Mouse (Mus musculus) ES-Bruce4 (cell line): ENCODE data around the gene Malsu1. TPM values are rescaled to one million over a fixed set of nuclear protein-coding genes. Genes with fewer than 3 reads are reported as not detected.

ENCODE experiments used
- H3K27ac ChIP-seq: 2 replicates; pipeline ENCODE4 v1.5.1; 2012; ENCODE audit warnings: low read length, inconsistent platforms; ENCODE audit not compliant: insufficient read depth
- H3K27me3 ChIP-seq: 2 replicates; pipeline ENCODE4 v1.6.1; 2012; ENCODE audit warnings: mild to moderate bottlenecking, low read length, inconsistent platforms; ENCODE audit not compliant: control insufficient read depth, poor library complexity, insufficient read depth, severe bottlenecking
- H3K36me3 ChIP-seq: 2 replicates; pipeline ENCODE4 v1.6.1; 2012; ENCODE audit warnings: inconsistent platforms, mild to moderate bottlenecking, low read length, moderate library complexity; ENCODE audit not compliant: control insufficient read depth, poor library complexity, insufficient read depth, severe bottlenecking
- H3K4me1 ChIP-seq: one replicate; pipeline ENCODE4 v1.8.1; 2011; ENCODE audit warnings: low read length; ENCODE audit not compliant: control insufficient read depth, insufficient read depth
- H3K4me3 ChIP-seq: 2 replicates; pipeline ENCODE4 v1.5.1; 2011; ENCODE audit warnings: low read depth, mild to moderate bottlenecking, low read length
- H3K9ac ChIP-seq: 2 replicates; pipeline ENCODE4 v1.6.1; 2012; ENCODE audit warnings: low read depth, mild to moderate bottlenecking, inconsistent platforms; ENCODE audit not compliant: poor library complexity, severe bottlenecking
- H3K9me3 ChIP-seq: replicated peaks from 2 replicates; pipeline ENCODE4 v1.6.1; 2012; ENCODE audit warnings: mild to moderate bottlenecking, low read length, inconsistent platforms; ENCODE audit not compliant: control insufficient read depth, poor library complexity, insufficient read depth, severe bottlenecking
- CTCF ChIP-seq: IDR thresholded peaks from one replicate; pipeline ENCODE4 v1.8.1; 2011; ENCODE audit warnings: low read depth, low read length
- EP300 ChIP-seq: IDR thresholded peaks from 2 replicates; pipeline ENCODE4 v1.6.1; 2011; ENCODE audit warnings: low read depth, low read length; ENCODE audit not compliant: insufficient read depth
- POLR2A ChIP-seq: IDR thresholded peaks from one replicate; pipeline ENCODE4 v1.8.1; 2011; ENCODE audit warnings: low read length; ENCODE audit not compliant: insufficient read depth
- polyA plus RNA-seq: library from polyadenylated mRNA; stranded (reverse); fragments of >200 nt; gene quantifications from 2 replicates; pipeline ENCODE4 v1.2.4, GENCODE M21; 2011; ENCODE audit warnings: low read depth; ENCODE audit not compliant: missing spikeins, insufficient read depth, insufficient read length

Gene Malsu1
- polyA plus RNA-seq, 1 experiment, result 37.2 TPM

GRCm38 (mm10) chr6:49047848-49048247, 25.7 kb upstream of the Malsu1 start:
- Histone ChIP-seq H3K4me3 (no peak overlapping the region), H3K27ac (no peak overlapping the region), H3K9ac (no peak overlapping the region), H3K4me1 (no peaks in the 10 kb centered on the region), H3K9me3 (no peaks in the 10 kb centered on the region), H3K36me3 (no peaks in the 10 kb centered on the region), H3K27me3 (no peaks in the 10 kb centered on the region)
- TF ChIP-seq CTCF (no peak), EP300 (no peak), POLR2A (no peak)

GRCm38 (mm10) chr6:49048395-49048794, 25.2 kb upstream of the Malsu1 start:
- H3K4me3 ChIP-seq, result no peak overlapping the region
- no peak overlapping the region for H3K9ac ChIP-seq
- no peak overlapping the region for H3K27ac ChIP-seq
- no peak for TF ChIP-seq EP300
- no peak for TF ChIP-seq CTCF
- TF ChIP-seq POLR2A, result no peak
- H3K9me3 ChIP-seq, result no peaks in the 10 kb centered on the region
- no peaks in the 10 kb centered on the region for H3K36me3 ChIP-seq
- H3K27me3 ChIP-seq, result no peaks in the 10 kb centered on the region
- H3K4me1 ChIP-seq, result no peaks in the 10 kb centered on the region

- H3K9me3 ChIP-seq, result no peaks in the 10 kb centered on the region
- H3K36me3 ChIP-seq, result no peaks in the 10 kb centered on the region
- no peak overlapping the region for H3K27ac ChIP-seq
- H3K9ac ChIP-seq, result no peak overlapping the region
- H3K4me1 ChIP-seq, result no peaks in the 10 kb centered on the region
- no peak overlapping the region for H3K4me3 ChIP-seq
- H3K27me3 ChIP-seq, result no peaks in the 10 kb centered on the region
- TF ChIP-seq EP300 (no peak), CTCF (no peak), POLR2A (no peak)
Observed at GRCm38 (mm10) chr6:49050677-49051410, 22.8 kb upstream of the Malsu1 start.

- no peak for TF ChIP-seq CTCF
- no peak for TF ChIP-seq EP300
- no peak for TF ChIP-seq POLR2A
- H3K9me3 ChIP-seq, result no peaks in the 10 kb centered on the region
- H3K9ac ChIP-seq, result no peak overlapping the region
- H3K27ac ChIP-seq, result no peak overlapping the region
- H3K36me3 ChIP-seq, result no peaks in the 10 kb centered on the region
- no peak overlapping the region for H3K4me3 ChIP-seq
- H3K4me1 ChIP-seq, result no peaks in the 10 kb centered on the region
- H3K27me3 ChIP-seq, result no peaks in the 10 kb centered on the region
Observed at GRCm38 (mm10) chr6:49052191-49052590, 21.4 kb upstream of the Malsu1 start.

GRCm38 (mm10) chr6:49055256-49055733, 18.3 kb upstream of the Malsu1 start:
- Histone ChIP-seq H3K9ac (no peak overlapping the region), H3K9me3 (no peaks in the 10 kb centered on the region), H3K4me1 (no peaks in the 10 kb centered on the region), H3K27ac (no peak overlapping the region), H3K4me3 (no peak overlapping the region), H3K36me3 (no peaks in the 10 kb centered on the region), H3K27me3 (no peaks in the 10 kb centered on the region)
- no peak for TF ChIP-seq POLR2A

- TF ChIP-seq EP300 (no peak), CTCF (no peak), POLR2A (no peak)
- H3K4me1 ChIP-seq, result no peaks in the 10 kb centered on the region
Observed at GRCm38 (mm10) chr6:49056009-49056408, 17.6 kb upstream of the Malsu1 start.

More at GRCm38 (mm10) chr6:49056009-49056408, 17.6 kb upstream of the Malsu1 start:
- H3K9ac ChIP-seq, result no peak overlapping the region
- H3K36me3 ChIP-seq, result no peaks in the 10 kb centered on the region
- H3K9me3 ChIP-seq, result no peaks in the 10 kb centered on the region
- no peak overlapping the region for H3K4me3 ChIP-seq
- H3K27ac ChIP-seq, result no peak overlapping the region
- no peaks in the 10 kb centered on the region for H3K27me3 ChIP-seq
